Mouse (Mus musculus) B cell, adult (primary cell): Measurements from ENCODE around the gene Ppip5k1. TPM values are rescaled to one million over a fixed set of nuclear protein-coding genes. Genes with fewer than 3 reads are reported as not detected.

Experiments used
- total RNA-seq: library from RNA; stranded (reverse); gene quantifications from 4 replicates; pipeline ENCODE4 v1.2.4, GENCODE M21; 2023; ENCODE audit not compliant: inconsistent age

The Ppip5k1 gene
- 25.8 to 32.5 TPM (median 27.5 TPM) in 4 replicates for total RNA-seq

GRCm38 (mm10) chr2:121354820-121355592 is at the start of gene Ppip5k1:
TSS of gene Ppip5k1 (minus strand) at chr2:121355396.

GRCm38 (mm10) chr2:121386961-121387575 is 31.9 kb upstream of the Ppip5k1 start, which contains the start of gene Strc:
TSS of gene Strc (minus strand) at chr2:121387168.

GRCm38 (mm10) chr2:121357494-121357893 is 2.3 kb upstream of the Ppip5k1 start, which contains the start of gene Ckmt1:
TSS of gene Ckmt1 (plus strand) at chr2:121357714.

GRCm38 (mm10) chr2:121288901-121289729 is 66.1 kb downstream of the Ppip5k1 start, which contains the start of gene Map1a:
TSS of gene Map1a (plus strand) at chr2:121289600.

GRCm38 (mm10) chr2:121271236-121271927 is 83.8 kb downstream of the Ppip5k1 start, which contains the start of gene Trp53bp1:
TSS of gene Trp53bp1 (minus strand) at chr2:121271407.

Other genes starting within 250 kb of the Ppip5k1 start
- gene Tgm7, start 245.6 kb downstream of the Ppip5k1 start, total RNA-seq, result not detected in 4 replicates
- gene Adal, start 215.0 kb downstream of the Ppip5k1 start, total RNA-seq, result 15.4 to 19.7 TPM (median 18.6 TPM) in 4 replicates
- 7.1 to 10.5 TPM (median 10.0 TPM) in 4 replicates for gene Lcmt2, start 214.7 kb downstream of the Ppip5k1 start, total RNA-seq
- gene Tubgcp4, start 184.7 kb downstream of the Ppip5k1 start, total RNA-seq, result 74.0 to 78.8 TPM (median 78.3 TPM) in 4 replicates
- 29.3 to 33.8 TPM (median 31.1 TPM) in 4 replicates for gene Zscan29, start 184.3 kb downstream of the Ppip5k1 start, total RNA-seq
- gene Trp53bp1, start 84.0 kb downstream of the Ppip5k1 start, total RNA-seq, result 80.7 to 99.9 TPM (median 95.7 TPM) in 4 replicates
- 0.06 to 0.61 TPM (median 0.11 TPM) in 4 replicates for gene Map1a, start 65.8 kb downstream of the Ppip5k1 start, total RNA-seq
- gene Ckmt1, start 2.3 kb upstream of the Ppip5k1 start, total RNA-seq, result not detected in 4 replicates
- gene Strc, start 31.8 kb upstream of the Ppip5k1 start, total RNA-seq, result 0.09 TPM in 1 of 4 replicates, not detected in the others
- gene Pdia3, start 58.4 kb upstream of the Ppip5k1 start, total RNA-seq, result 149 to 163 TPM (median 152 TPM) in 4 replicates
- gene Catsper2, start 58.4 kb upstream of the Ppip5k1 start, total RNA-seq, result 2.7 to 2.9 TPM (median 2.7 TPM) in 4 replicates
- gene Ell3, start 88.9 kb upstream of the Ppip5k1 start, total RNA-seq, result 81.8 to 98.2 TPM (median 88.5 TPM) in 4 replicates
- 263 to 333 TPM (median 283 TPM) in 4 replicates for gene Serf2, start 93.8 kb upstream of the Ppip5k1 start, total RNA-seq
- 33.7 to 42.6 TPM (median 34.8 TPM) in 4 replicates for gene Hypk, start 97.9 kb upstream of the Ppip5k1 start, total RNA-seq
- gene Serinc4, start 101.4 kb upstream of the Ppip5k1 start, total RNA-seq, result 0.58 to 1.4 TPM (median 0.70 TPM) in 4 replicates
- 44.1 to 51.4 TPM (median 47.3 TPM) in 4 replicates for gene Mfap1b, start 118.7 kb upstream of the Ppip5k1 start, total RNA-seq
- 44.7 to 51.3 TPM (median 49.1 TPM) in 4 replicates for gene Mfap1a, start 151.3 kb upstream of the Ppip5k1 start, total RNA-seq
- 12.9 to 18.0 TPM (median 16.6 TPM) in 4 replicates for gene Wdr76, start 151.3 kb upstream of the Ppip5k1 start, total RNA-seq